Mouse (Mus musculus) megakaryocyte progenitor cell, adult 5-6 weeks (primary cell): ENCODE results near the gene Wdr86. TPM values are rescaled to one million over a fixed set of nuclear protein-coding genes. Genes with fewer than 3 reads are reported as not detected.

Experiments used
- ATAC-seq: replicated peaks from 2 replicates; pipeline ENCODE4 v1.8.0; 2016; ENCODE audit warnings: mild to moderate bottlenecking, moderate TSS enrichment, inconsistent platforms; ENCODE audit not compliant: poor library complexity
- total RNA-seq, 2 experiments: library from RNA; stranded (forward) in 1 of 2; stranded (reverse) in 1 of 2; fragments of 157-497, 149-512 nt in 1 of 2; fragments of 200-1000 nt in 1 of 2; gene quantifications; 2 replicates each; pipeline versions ENCODE4 v1.2.3 to v1.2.4; 2015 to 2017

The Wdr86 gene
- total RNA-seq, 2 experiments from 2014 or later, result 0.64 TPM; not detected in 1

DNA sequence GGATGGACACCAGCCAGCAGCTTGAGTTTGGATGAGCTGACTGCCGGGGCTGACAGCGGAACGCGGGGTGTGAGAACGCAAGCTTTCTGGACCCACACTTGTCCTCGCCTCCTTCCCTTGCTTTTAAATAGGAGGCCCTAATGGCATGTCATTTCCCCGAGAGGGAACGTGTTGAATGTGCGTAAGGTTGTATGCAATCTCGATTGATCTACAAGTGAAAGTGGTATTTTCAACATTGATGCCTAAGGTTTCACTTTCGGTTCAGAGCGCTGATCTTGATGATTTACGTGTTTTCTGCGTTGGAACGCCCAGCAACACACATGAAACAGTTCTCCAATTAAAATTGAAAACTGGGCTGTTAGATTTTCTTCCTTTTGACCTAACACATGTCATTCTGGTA lies 44.4 kb downstream of the Wdr86 start:
- 0 out of 2 replicates have a peak, but pooled peaks have one; percentile 10 for ATAC-seq

DNA sequence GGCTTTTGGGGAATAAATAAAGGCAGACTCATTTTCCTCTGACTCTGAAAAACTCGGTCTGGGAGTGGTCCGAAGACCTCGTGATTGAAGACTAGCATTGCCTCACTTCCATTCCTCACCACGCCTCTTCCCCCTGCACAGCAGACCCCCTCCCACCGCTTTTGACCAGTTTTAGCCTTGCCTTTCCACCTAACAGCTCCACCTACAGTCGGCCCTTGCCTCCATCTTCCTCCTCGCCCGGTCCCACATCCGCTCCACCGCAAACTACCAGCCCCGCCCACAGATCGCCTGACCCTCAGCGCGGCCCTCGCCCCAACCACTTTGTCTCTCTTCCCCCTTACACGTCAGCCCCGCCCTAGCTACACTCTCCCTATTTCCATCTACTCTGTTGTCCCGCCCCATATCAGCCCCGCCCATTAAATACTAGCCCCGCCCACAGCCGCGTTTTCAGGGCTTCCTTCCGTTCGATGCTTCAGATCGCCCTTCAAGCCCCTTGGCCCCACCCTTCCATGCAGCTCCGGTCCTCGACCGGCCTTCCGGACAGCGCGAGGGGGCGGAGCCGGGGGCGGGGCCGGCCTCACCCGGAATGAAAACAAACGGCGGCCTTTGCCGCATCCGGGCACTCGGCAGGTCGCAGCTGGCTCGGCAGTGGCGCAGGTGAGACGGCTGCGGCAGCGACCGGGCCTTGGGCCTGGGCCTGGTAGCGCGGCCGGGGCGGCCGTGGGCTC lies 45.0 kb downstream of the Wdr86 start, which contains the start of gene Nub1:
Gene Nub1, plus strand, starts transcription at position 167 of the 728 bp plus-strand sequence.
- ATAC-seq, result peak; percentile 87

DNA sequence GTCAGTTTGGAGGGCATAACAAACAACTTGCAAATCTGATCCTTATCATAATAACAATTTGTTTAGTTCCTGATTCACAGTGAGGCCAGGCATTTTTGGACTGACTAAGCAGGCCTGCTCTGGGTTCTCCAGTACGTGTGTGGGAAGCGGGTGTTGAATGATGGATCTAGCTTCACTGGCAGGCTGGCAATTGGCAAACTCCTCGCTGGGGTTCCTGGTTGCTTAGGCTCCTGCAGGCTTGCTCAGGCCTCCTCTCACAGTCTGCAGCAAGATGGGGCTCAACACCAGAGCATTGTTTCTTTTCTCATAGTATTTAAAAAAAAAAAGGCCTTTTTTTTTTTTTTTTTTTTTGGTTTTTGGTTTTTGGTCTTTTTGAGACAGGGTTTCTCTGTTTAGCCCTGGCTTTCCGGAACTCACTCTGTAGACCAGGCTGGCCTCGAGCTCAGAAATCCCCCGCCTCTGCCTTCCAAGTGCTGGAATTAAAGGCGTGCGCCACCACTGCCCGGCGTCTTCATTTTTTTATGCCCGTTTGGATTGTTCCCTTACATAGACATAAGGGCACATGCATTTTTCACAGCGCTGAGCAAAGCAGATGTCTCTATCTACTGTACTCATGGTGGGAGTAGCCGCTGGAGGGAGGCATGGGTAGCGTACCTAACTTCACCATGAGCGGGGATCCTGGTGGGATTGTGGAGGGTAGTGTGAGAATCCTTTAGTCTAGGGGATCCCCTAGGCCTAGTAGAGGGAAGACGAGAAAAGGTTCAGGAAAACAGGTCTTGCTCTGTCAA lies 45.8 kb downstream of the Wdr86 start:
- peak; percentile 9 for ATAC-seq

DNA sequence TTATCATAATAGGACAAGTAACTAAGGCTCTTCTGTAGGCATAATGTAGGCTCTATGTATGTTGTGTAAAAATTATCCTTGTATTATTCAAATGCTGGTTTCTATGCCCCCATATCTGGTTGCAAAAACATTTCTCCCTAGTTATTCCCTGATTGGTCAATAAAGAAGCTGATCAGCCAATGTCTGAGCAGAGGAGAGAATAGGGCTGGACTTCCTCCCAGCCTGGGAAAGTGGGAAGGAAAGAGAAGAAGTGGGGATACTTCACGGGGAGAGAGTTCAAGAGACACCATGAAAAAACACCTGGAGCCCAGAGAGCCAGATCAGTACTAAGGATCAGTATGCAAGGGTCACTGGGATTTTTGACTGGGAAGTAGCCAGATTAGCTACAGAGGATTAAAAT lies 49.1 kb downstream of the Wdr86 start:
- no peak for ATAC-seq

DNA sequence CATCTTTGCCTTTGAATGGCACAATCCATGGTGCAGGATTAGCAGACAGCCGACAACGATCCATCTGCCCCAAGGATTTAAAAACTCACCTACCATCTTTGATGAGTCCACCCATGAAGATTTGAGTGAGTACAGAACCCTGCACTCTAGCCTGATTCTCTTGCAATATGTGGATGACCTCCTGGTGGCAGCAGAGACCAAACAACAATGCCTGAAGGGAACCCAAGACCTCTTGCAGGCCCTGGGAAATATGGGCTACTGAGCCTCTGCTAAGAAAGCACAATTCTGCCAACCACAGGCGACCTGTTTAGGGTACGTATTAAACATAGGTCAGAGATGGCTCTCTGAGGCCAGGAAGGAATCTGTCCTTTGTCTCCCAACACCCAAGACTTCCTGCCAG lies 56.3 kb downstream of the Wdr86 start:
- ATAC-seq, result peak; percentile 99

Other genes with a start within 250 kb of the Wdr86 start
- not detected in 2 replicates for gene Gbx1, start 203.5 kb downstream of the Wdr86 start, total RNA-seq (2015)
- not detected in 2 replicates for gene Gbx1, start 203.5 kb downstream of the Wdr86 start, total RNA-seq (2017)
- not detected in 2 replicates for gene Asb10, start 189.7 kb downstream of the Wdr86 start, total RNA-seq (2015)
- gene Asb10, start 189.7 kb downstream of the Wdr86 start, total RNA-seq (2017), result not detected in 2 replicates
- gene 4931409K22Rik, start 173.9 kb downstream of the Wdr86 start, total RNA-seq (2015), result not detected in 2 replicates
- not detected in 2 replicates for gene 4931409K22Rik, start 173.9 kb downstream of the Wdr86 start, total RNA-seq (2017)
- gene Abcf2, start 153.3 kb downstream of the Wdr86 start, total RNA-seq (2015), result 45.4 and 46.0 TPM in 2 replicates
- 113 and 115 TPM in 2 replicates for gene Abcf2, start 153.3 kb downstream of the Wdr86 start, total RNA-seq (2017)
- 4.7 and 5.9 TPM in 2 replicates for gene Chpf2, start 144.0 kb downstream of the Wdr86 start, total RNA-seq (2015)
- 12.4 and 35.1 TPM in 2 replicates for gene Chpf2, start 144.0 kb downstream of the Wdr86 start, total RNA-seq (2017)
- gene Smarcd3, start 106.3 kb downstream of the Wdr86 start, total RNA-seq (2015), result not detected in 2 replicates
- 0.08 TPM in 1 of 2 replicates, not detected in the other for gene Smarcd3, start 106.3 kb downstream of the Wdr86 start, total RNA-seq (2017)
- 21.6 and 26.5 TPM in 2 replicates for gene Nub1, start 45.2 kb downstream of the Wdr86 start, total RNA-seq (2015)
- 33.2 and 40.2 TPM in 2 replicates for gene Nub1, start 45.2 kb downstream of the Wdr86 start, total RNA-seq (2017)
- not detected in 2 replicates for gene Crygn, start 27.3 kb upstream of the Wdr86 start, total RNA-seq (2015)
- gene Crygn, start 27.3 kb upstream of the Wdr86 start, total RNA-seq (2017), result not detected in 2 replicates
- 102 and 112 TPM in 2 replicates for gene Rheb, start 111.9 kb upstream of the Wdr86 start, total RNA-seq (2015)
- gene Rheb, start 111.9 kb upstream of the Wdr86 start, total RNA-seq (2017), result 45.9 and 46.0 TPM in 2 replicates